Mouse (Mus musculus) bone marrow, adult 2 months (tissue): ENCODE measurements around the gene Pdcd10.

ENCODE experiments used
- CTCF ChIP-seq: fragments of 200-500 bp; IDR thresholded peaks from 2 replicates; pipeline ENCODE4 v1.5.1; 2011; ENCODE audit warnings: low read length, control low read depth; ENCODE audit not compliant: control insufficient read depth, insufficient read depth
- POLR2A ChIP-seq: fragments of 200-500 bp; IDR thresholded peaks from 2 replicates; pipeline ENCODE4 v1.6.1; 2011; ENCODE audit warnings: low read depth, mild to moderate bottlenecking, control low read depth, low read length, borderline replicate concordance; ENCODE audit not compliant: control insufficient read depth

GRCm38 (mm10) chr3:75475106-75475505 is 81.5 kb downstream of the Pdcd10 start:
- TF ChIP-seq POLR2A (no peak), CTCF (no peak)
